Mouse (Mus musculus) neural tube, embryonic 14.5 days (tissue): Measurements from ENCODE around the gene Itgb4. TPM values are rescaled to one million over a fixed set of nuclear protein-coding genes. Genes with fewer than 3 reads are reported as not detected.

Source experiments
- ATAC-seq: fragments of 200-750 bp; cut with Nextera tagmentation; 2 replicates; pipeline ENCODE4 v1.8.0; 2017; ENCODE audit warnings: low read depth, mild to moderate bottlenecking, moderate TSS enrichment, moderate library complexity
- H3K27ac ChIP-seq: fragments of 300-500 bp; sonication (generic); 2 replicates; pipeline ENCODE4 v1.5.1; 2014; ENCODE audit warnings: low read depth, mild to moderate bottlenecking, control low read depth, low read length, moderate library complexity, mixed read lengths
- H3K27me3 ChIP-seq: fragments of 300-500 bp; sonication (generic); 2 replicates; pipeline ENCODE4 v1.6.1; 2014; ENCODE audit warnings: low read length; ENCODE audit not compliant: control insufficient read depth, insufficient read depth
- H3K36me3 ChIP-seq: fragments of 300-500 bp; sonication (generic); 2 replicates; pipeline ENCODE4 v1.6.1; 2014; ENCODE audit warnings: low read length, mixed read lengths; ENCODE audit not compliant: control insufficient read depth, insufficient read depth
- H3K4me1 ChIP-seq: fragments of 300-500 bp; sonication (generic); 2 replicates; pipeline ENCODE4 v1.6.1; 2014; ENCODE audit warnings: low read length; ENCODE audit not compliant: control insufficient read depth, insufficient read depth
- H3K4me2 ChIP-seq: fragments of 300-500 bp; sonication (generic); 2 replicates; pipeline ENCODE4 v1.6.1; 2014; ENCODE audit warnings: mild to moderate bottlenecking, low read depth, low read length, control low read depth
- H3K4me3 ChIP-seq: fragments of 300-500 bp; sonication (generic); 2 replicates; pipeline ENCODE4 v1.5.1; 2014; ENCODE audit warnings: low read depth, low read length, control low read depth, mixed read lengths
- H3K9ac ChIP-seq: fragments of 300-500 bp; sonication (generic); replicated peaks from 2 replicates; pipeline ENCODE4 v1.6.1; 2014; ENCODE audit warnings: low read depth, mild to moderate bottlenecking, control low read depth, low read length, mixed read lengths
- H3K9me3 ChIP-seq: fragments of 300-500 bp; sonication (generic); 2 replicates; pipeline ENCODE4 v1.6.1; 2016; ENCODE audit warnings: low read length; ENCODE audit not compliant: control insufficient read depth
- WGBS: fragments of 180-500 bp; shearing (Covaris S2); extraction: QIAGEN DNeasy Blood & Tissue Kit; methylation state at CpG from one replicate; pipeline ENCODE4 v1.1.7; 2014; 5-methylcytosine and 5-hydroxymethylcytosine counted together
- polyA plus RNA-seq: library from polyadenylated mRNA; unstranded; fragments of >200 nt; fragmentation: Nextera tagmentation; extraction: Ambion mirVana; gene quantifications from 2 replicates; pipeline ENCODE4 v1.2.1, GENCODE M21; 2014

Gene Itgb4
- polyA plus RNA-seq, 1 experiment from 2014 or later, result 1.6 TPM

DNA sequence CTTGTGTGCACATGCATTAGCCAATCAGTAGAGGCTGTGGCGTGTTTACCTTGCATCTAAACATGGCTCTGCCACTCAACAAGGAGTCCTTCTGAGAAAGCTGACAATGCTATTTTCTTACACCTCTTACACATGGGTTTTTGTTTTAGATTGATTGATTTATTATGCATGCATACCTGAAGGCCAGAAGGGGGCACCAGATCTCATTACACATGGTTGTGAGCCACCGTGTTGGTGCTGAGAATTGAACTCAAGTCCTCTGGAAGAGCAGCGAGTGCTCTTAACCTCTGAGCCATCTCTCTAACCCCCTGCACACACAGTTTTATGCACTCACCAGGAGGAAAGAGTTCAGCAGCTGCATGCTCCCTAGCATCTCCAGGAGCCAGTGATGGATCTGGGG, 28.4 kb downstream of the Itgb4 start:
- Histone ChIP-seq H3K4me2 (no peak overlapping the region), H3K4me3 (no peak overlapping the region), H3K27ac (no peak overlapping the region), H3K4me1 (peaks cover 13% of the 10 kb centered on the region), H3K9me3 (no peaks in the 10 kb centered on the region), H3K36me3 (no peaks in the 10 kb centered on the region), H3K9ac (no peak overlapping the region), H3K27me3 (no peaks in the 10 kb centered on the region)
- ATAC-seq, result no peak
- WGBS, result 82% methylated on average over 3 of the region's 3 CpGs

DNA sequence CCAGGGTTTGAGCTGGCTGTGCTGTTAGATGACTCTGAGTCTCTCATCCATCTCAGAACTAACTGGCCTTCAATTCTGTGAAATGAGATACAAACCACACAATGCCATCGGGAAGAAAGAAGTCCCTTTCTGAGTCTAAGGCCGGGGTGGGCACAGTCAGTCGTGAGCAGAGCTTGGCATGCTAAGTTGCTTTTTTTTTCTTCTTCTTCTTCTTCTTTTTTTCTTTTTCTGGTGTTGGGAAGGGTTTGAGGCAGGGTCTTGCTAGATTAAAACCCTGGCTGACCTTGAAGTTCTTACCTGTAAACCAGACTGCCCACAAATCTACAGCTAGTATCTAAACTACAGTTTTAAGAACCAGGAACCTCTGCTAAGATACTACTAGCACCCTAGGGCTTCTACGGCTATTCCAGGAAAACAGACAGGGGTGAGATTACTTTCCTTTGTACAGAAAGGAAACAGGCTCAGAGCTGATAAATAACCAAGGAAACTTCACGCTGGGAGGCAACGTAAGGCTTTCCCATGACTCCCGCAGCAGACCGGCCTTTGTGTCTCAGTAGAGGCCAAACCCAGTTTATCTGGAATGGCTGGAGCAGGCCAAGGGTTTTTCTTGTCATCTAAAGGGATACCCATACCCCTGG, 29.8 kb downstream of the Itgb4 start:
- Histone ChIP-seq H3K27me3 (no peaks in the 10 kb centered on the region), H3K27ac (no peak overlapping the region; the same call in 1 of the 2 replicates), H3K4me3 (peak overlapping the region; percentile 21; the same call in 1 of the 2 replicates), H3K9ac (peak overlapping the region; percentile 45; the same call in 1 of the 2 replicates), H3K4me1 (peaks cover 13% of the 10 kb centered on the region), H3K9me3 (no peaks in the 10 kb centered on the region), H3K4me2 (peak overlapping the region; percentile 50), H3K36me3 (no peaks in the 10 kb centered on the region)
- 35% methylated on average over 8 of the region's 8 CpGs for WGBS
- no peak for ATAC-seq

DNA sequence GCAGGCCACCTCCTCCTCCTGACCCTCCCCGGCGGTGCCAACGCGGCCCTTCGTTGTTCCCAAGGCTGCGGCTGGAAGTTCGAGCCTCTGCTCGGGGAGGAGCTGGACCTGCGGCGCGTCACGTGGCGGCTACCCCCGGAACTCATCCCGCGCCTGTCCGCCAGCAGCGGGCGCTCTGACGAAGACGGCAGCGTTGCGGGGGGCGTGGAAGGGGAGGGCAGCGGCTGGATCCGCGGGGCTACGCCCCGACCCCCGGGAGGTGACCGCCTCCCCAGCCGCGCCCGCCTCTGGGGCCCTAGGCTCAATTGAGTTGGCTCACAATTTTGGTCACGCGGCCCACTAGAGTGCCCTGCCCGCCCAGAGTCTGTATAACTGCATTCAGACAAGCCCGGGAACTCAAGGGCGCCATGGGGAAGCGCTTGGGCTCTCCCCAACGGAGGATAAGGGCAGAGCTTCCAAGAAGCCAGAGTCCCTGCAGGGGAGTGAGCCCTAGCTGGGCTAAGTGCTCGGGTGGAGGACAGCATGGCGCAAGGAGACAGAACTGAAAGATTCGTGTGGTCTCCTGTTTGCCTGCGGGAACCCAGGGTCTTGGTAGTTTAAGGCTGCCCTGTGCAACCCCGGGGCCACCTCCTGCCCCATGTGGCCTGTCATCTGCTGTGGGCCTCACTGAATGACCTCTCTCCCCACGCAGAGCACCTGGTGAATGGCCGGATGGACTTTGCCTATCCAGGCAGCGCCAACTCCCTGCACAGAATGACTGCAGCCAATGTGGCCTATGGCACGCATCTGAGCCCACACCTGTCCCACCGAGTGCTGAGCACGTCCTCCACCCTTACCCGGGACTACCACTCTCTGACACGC, 30.6 kb downstream of the Itgb4 start:
- peak overlapping the region; percentile 34; the same call in 1 of the 2 replicates for H3K27ac ChIP-seq
- 6% methylated on average over 54 of the region's 54 CpGs for WGBS
- H3K4me3 ChIP-seq, result peak overlapping the region; percentile 21; the same call in 1 of the 2 replicates
- peak overlapping the region; percentile 50 for H3K4me2 ChIP-seq
- peak overlapping the region; percentile 45 for H3K9ac ChIP-seq
- no peaks in the 10 kb centered on the region for H3K9me3 ChIP-seq
- H3K4me1 ChIP-seq, result peaks cover 13% of the 10 kb centered on the region
- no peaks in the 10 kb centered on the region for H3K36me3 ChIP-seq
- ATAC-seq, result peak; percentile 67
- no peaks in the 10 kb centered on the region for H3K27me3 ChIP-seq

DNA sequence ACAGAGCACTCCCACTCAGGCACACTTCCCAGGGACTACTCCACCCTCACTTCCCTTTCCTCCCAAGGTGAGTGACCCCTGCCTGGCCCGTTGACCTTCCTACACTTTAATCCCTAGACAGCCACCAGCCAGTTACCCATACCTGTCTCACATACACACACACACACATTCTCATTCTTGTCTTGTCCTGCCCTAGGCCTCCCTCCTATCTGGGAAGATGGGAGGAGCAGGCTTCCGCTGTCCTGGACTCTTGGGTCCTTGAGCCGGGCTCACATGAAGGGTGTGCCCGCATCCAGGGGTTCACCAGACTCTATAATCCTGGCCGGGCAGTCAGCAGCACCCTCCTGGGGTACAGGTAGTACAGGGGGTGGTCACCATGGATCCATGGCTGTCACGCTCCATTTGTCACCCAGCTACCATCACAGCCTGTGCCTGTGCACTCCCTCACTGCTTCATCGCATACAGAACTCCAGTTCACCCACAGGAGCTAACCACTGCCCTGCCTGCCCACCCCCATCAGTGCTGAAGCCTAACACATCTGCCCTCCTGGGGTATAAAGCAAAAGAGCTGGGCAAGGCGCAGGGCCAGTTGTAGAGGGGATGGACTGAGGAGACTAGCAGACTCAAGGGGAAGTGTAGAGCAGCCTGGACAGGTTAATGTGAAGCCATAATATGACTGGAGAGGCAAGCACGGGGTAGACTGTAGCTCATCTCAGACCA, 31.4 kb downstream of the Itgb4 start:
- Histone ChIP-seq H3K36me3 (no peaks in the 10 kb centered on the region), H3K4me3 (no peak overlapping the region), H3K27ac (no peak overlapping the region), H3K9ac (no peak overlapping the region), H3K4me2 (no peak overlapping the region; the same call in 1 of the 2 replicates), H3K27me3 (no peaks in the 10 kb centered on the region), H3K4me1 (peaks cover 13% of the 10 kb centered on the region), H3K9me3 (no peaks in the 10 kb centered on the region)
- 64% methylated on average over 9 of the region's 9 CpGs for WGBS
- ATAC-seq, result no peak

DNA sequence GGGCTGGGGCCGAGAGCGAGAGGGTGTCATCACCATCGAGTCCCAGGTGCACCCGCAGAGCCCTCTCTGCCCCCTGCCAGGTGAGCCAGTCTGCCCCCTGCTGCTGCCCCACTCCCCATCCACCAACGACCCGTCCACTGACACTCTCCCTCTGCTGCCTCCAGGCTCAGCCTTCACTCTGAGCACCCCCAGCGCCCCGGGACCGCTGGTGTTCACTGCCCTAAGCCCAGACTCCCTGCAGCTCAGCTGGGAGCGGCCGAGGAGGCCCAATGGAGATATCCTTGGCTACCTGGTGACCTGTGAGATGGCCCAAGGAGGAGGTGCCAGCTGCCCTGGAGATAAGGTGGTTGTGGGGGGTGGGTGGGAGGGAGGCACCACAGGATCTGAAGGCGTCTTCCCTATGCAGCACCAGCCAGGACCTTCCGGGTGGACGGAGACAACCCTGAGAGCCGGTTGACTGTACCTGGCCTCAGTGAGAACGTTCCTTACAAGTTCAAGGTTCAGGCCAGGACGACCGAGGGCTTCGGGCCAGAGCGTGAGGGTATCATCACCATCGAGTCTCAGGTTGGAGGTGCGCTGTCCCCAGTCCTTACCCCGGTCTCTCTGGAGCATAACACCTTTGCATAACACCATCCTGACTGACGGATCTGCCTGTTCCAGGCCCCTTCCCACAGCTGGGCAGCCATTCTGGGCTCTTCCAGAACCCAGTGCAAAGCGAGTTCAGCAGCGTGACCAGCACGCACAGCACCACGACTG, 32.8 kb downstream of the Itgb4 start:
- no peaks in the 10 kb centered on the region for H3K27me3 ChIP-seq
- 87% methylated on average over 28 of the region's 28 CpGs for WGBS
- no peak for ATAC-seq

DNA sequence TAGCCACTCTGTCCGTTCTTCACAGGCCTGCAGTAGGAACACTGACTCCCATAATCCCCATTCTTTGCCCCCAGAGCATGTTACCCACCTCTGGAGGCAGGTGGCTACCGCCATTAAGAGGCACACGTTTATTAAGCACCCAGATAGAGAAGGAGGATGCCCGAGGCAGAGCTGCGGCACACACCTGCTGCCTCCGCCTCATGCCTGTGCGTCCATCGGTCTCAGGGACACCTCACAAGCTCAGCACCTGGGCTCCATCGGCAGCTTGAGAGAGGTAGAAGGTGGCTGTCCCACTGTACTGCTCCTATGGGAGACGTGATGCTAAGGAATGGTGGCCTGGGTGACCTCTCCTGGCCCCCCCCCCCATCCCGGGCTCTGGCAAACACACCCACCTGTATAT, 33.9 kb downstream of the Itgb4 start:
- H3K9me3 ChIP-seq, result no peaks in the 10 kb centered on the region
- ATAC-seq, result no peak
- peaks cover 25% of the 10 kb centered on the region for H3K4me1 ChIP-seq
- 84% methylated on average over 11 of the region's 11 CpGs for WGBS
- H3K36me3 ChIP-seq, result no peaks in the 10 kb centered on the region
- no peak overlapping the region for H3K4me2 ChIP-seq
- H3K27me3 ChIP-seq, result no peaks in the 10 kb centered on the region
- no peak overlapping the region for H3K4me3 ChIP-seq
- no peak overlapping the region for H3K9ac ChIP-seq
- no peak overlapping the region for H3K27ac ChIP-seq

More for the DNA sequence above, 32.8 kb downstream of the Itgb4 start:
- Histone ChIP-seq H3K27ac (no peak overlapping the region), H3K4me2 (no peak overlapping the region), H3K9ac (no peak overlapping the region), H3K9me3 (no peaks in the 10 kb centered on the region), H3K4me1 (peaks cover 18% of the 10 kb centered on the region), H3K36me3 (no peaks in the 10 kb centered on the region), H3K4me3 (no peak overlapping the region)

DNA sequence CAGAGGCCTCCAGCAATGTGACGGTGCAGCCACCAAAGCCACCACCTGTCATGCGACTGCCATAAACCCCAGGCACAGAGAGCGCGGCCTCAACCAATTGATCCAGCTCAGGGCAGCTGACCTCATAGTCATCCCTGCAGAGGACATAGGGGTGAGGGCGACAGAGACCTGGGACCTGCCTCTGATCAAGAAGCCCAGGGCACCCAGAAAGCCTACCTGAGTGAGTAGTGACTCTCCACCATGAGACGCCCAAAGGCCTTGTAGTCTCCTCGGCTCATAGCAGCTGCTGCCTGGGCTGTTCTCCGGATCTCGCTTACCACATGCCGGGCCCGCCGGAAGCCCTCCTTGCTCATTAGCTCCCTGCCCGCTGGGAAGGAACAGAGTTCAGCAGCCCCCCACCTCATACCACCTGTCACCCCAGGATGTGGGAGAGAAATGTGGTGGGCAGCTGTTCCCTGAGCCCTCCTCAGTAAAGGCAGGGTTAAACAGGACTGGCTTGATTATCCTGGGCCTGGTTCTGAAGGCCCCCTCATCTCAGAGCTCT, 34.4 kb downstream of the Itgb4 start:
- H3K9me3 ChIP-seq, result no peaks in the 10 kb centered on the region
- 77% methylated on average over 13 of the region's 13 CpGs for WGBS
- no peak overlapping the region for H3K9ac ChIP-seq
- H3K4me3 ChIP-seq, result no peak overlapping the region
- H3K4me2 ChIP-seq, result no peak overlapping the region
- no peak overlapping the region for H3K27ac ChIP-seq
- H3K36me3 ChIP-seq, result no peaks in the 10 kb centered on the region
- peaks cover 25% of the 10 kb centered on the region for H3K4me1 ChIP-seq
- H3K27me3 ChIP-seq, result no peaks in the 10 kb centered on the region
- ATAC-seq, result no peak

DNA sequence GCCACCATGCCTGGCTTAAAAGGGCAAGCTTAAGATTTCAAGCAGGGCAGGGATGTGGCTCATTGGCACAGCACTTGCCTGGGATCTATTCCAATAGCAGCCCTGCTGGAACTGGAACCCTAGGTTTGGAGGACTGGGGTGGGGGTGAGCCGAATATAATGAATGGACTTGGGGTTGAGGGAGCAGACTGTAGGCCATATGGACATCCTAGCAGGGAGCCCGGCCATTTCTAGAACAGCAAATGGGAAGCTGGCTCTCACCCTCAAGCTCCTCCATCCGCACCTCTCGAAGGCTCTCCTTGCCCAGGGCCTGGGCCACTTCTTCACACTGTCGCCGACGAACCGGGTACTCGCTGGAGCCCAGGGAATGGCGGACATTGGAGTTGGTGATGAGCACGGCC, 35.2 kb downstream of the Itgb4 start:
- no peaks in the 10 kb centered on the region for H3K9me3 ChIP-seq
- H3K9ac ChIP-seq, result no peak overlapping the region
- no peaks in the 10 kb centered on the region for H3K36me3 ChIP-seq
- no peak overlapping the region for H3K4me3 ChIP-seq
- no peaks in the 10 kb centered on the region for H3K27me3 ChIP-seq
- no peak overlapping the region for H3K4me2 ChIP-seq
- WGBS, result 96% methylated on average over 11 of the region's 11 CpGs
- ATAC-seq, result no peak
- no peak overlapping the region for H3K27ac ChIP-seq
- peaks cover 20% of the 10 kb centered on the region for H3K4me1 ChIP-seq
